7 mouse cellular contexts compared by ENCODE assay signal in the genomic region with DNA sequence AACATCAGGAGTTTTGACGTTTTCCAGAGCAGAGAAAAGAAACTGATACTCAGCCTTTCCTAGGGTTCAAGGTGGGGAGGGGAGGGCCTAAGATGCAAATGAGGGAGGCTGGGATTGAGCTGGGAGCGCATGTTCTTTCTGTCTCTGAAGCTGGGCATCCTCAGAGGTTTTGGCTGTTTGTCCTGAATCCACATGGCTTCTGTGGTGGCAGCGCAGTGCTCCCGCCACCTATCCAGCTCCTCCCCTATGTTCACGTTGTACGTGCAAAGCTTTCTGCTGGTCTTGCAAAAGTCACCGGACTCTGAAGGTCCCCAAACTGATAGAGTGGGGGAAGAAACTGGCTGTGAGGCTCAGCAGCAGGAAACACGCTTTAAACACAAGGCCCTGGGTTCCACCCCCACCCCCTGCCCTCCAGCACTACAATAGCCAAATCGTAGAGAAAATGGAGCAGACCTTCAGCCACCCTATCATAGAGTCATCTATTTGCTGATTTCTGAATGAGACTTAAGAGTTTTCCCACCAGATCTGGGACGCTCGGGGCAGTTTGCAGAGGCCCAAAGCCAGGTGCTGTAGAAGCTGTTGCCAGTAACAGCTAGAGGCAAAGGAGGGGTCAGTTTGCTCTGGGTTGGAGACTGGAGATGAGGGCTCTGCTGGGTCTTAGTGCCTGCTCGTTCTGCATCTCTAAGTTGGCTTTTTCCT. TPM values are rescaled to one million over a fixed set of nuclear protein-coding genes. Genes with fewer than 3 reads are reported as not detected.
A peak's percentile ranks its signal among the peaks of the same experiment; 100 is the strongest.
DNase-seq lines count a peak whose midpoint lies in the region; ATAC-seq and TF ChIP-seq lines count a peak whose summit lies in the region.

No protein-coding gene starts in this region.

- under 1% methylated on average over 12 of the region's 12 CpGs for WGBS in forebrain, embryonic 12.5 days
- 3% methylated on average over 12 of the region's 12 CpGs for WGBS in hindbrain, embryonic 11.5 days
- WGBS in small intestine, adult 2 months = 1% methylated on average over 12 of the region's 12 CpGs

- in situ Hi-C loops in ES-E14 (cut with MboI; ENCODE audit: low sequenced_read_pairs in 2 of 2, unreplicated experiment in 2 of 2) = no loop called here

- peak overlapping the region; percentile 60 for H3K9ac ChIP-seq in ES-E14 (ENCODE audit: insufficient read depth, low read depth, low read length, poor library complexity, severe bottlenecking)
- peak overlapping the region; percentile 26; the same call in 1 of the 2 replicates for H3K9ac ChIP-seq in forebrain, embryonic 12.5 days
- H3K9ac ChIP-seq in hindbrain, embryonic 11.5 days (ENCODE audit: low read depth, low read length) = peak overlapping the region; percentile 1; the same call in 1 of the 2 replicates

- no peaks in the 10 kb centered on the region for H3K36me3 ChIP-seq in ES-E14 (ENCODE audit: control insufficient read depth, insufficient read depth, low read length, poor library complexity, severe bottlenecking)
- H3K36me3 ChIP-seq in forebrain, embryonic 12.5 days (replicated peaks) = no peaks in the 10 kb centered on the region
- no peaks in the 10 kb centered on the region for H3K36me3 ChIP-seq in hindbrain, embryonic 11.5 days (ENCODE audit: control insufficient read depth, insufficient read depth, low read length)
- no peaks in the 10 kb centered on the region for H3K36me3 ChIP-seq in small intestine, adult 2 months (ENCODE audit: control insufficient read depth, insufficient read depth, low read length)

- no peak for TF ChIP-seq POLR2A in small intestine, adult 2 months (IDR thresholded peaks at IDR 0.05; ENCODE audit: low read depth, low read length)

- no peaks in the 10 kb centered on the region for H3K9me3 ChIP-seq in ES-E14 (ENCODE audit: control insufficient read depth, insufficient read depth, low read depth, low read length)
- no peaks in the 10 kb centered on the region for H3K9me3 ChIP-seq in forebrain, embryonic 12.5 days
- no peaks in the 10 kb centered on the region for H3K9me3 ChIP-seq in hindbrain, embryonic 11.5 days (ENCODE audit: control insufficient read depth, low read length)

- H3K4me3 ChIP-seq in ES-E14 (ENCODE audit: insufficient read depth in 1 of 2, low read depth in 1 of 2, low read length in 2 of 2, poor library complexity in 1 of 2, severe bottlenecking in 1 of 2) = peak overlapping the region; percentile 18 to 60
- peak overlapping the region; percentile 30 for H3K4me3 ChIP-seq in forebrain, embryonic 12.5 days (replicated peaks)
- peak overlapping the region; percentile 20 for H3K4me3 ChIP-seq in hindbrain, embryonic 11.5 days (ENCODE audit: low read depth, low read length)
- peak overlapping the region; percentile 38 for H3K4me3 ChIP-seq in small intestine, adult 2 months (ENCODE audit: low read depth, low read length)

- no peak for TF ChIP-seq CTCF in small intestine, adult 2 months (IDR thresholded peaks at IDR 0.05; ENCODE audit: extremely low read depth, insufficient read length, insufficient replicate concordance, low read depth, low read length)

- H3K27ac ChIP-seq in ES-E14 (ENCODE audit: insufficient read depth, low read depth, low read length, poor library complexity, severe bottlenecking) = peak overlapping the region; percentile 70
- peak overlapping the region; percentile 51; the same call in 1 of the 2 replicates for H3K27ac ChIP-seq in forebrain, embryonic 12.5 days
- 0 out of 2 replicates have a peak overlapping the region, but pooled peaks have one; percentile 61 for H3K27ac ChIP-seq in hindbrain, embryonic 11.5 days (ENCODE audit: low read depth, low read length)
- H3K27ac ChIP-seq in small intestine, adult 2 months (ENCODE audit: insufficient read depth, low read depth, low read length) = peak overlapping the region; percentile 62

- ATAC-seq in forebrain, embryonic 12.5 days (ENCODE audit: low FRiP score) = peak; percentile 82
- ATAC-seq in hindbrain, embryonic 11.5 days (ENCODE audit: low FRiP score) = peak; percentile 77

- peak overlapping the region; percentile 50 for H3K4me2 ChIP-seq in forebrain, embryonic 12.5 days
- H3K4me2 ChIP-seq in hindbrain, embryonic 11.5 days (replicated peaks; ENCODE audit: low read depth, low read length) = peak overlapping the region; percentile 45

- peak; percentile 43 for DNase-seq in ES-E14 (ENCODE audit: low read depth, low spot score)
- DNase-seq in brain, adult 2 months (ENCODE audit: low read depth, low spot score) = peak; percentile 95
- peak; percentile 74 for DNase-seq in hindbrain, embryonic 11.5 days (ENCODE audit: low spot score)
- DNase-seq in layer of hippocampus, postnatal 25 days (ENCODE audit: extremely low spot score in 1 of 2, low spot score in 1 of 2) = peak; percentile 18 to 24
- DNase-seq in lung, postnatal 25 days (ENCODE audit: low spot score) = peak; percentile 80

- H3K4me1 ChIP-seq in ES-E14 (ENCODE audit: control insufficient read depth in 2 of 2, insufficient read depth in 2 of 2, low read length in 2 of 2, poor library complexity in 1 of 2) = peaks cover 0 to 15% of the 10 kb centered on the region in 2 experiments; a peak in 3 of 4 replicates
- peaks cover 19% of the 10 kb centered on the region for H3K4me1 ChIP-seq in forebrain, embryonic 12.5 days
- no peaks in the 10 kb centered on the region; the same call in 1 of the 2 replicates for H3K4me1 ChIP-seq in hindbrain, embryonic 11.5 days (replicated peaks; ENCODE audit: control insufficient read depth, insufficient read depth, low read length)
- peaks cover 18% of the 10 kb centered on the region for H3K4me1 ChIP-seq in small intestine, adult 2 months (ENCODE audit: control insufficient read depth, insufficient read depth, insufficient read length, low read length)

- H3K27me3 ChIP-seq in forebrain, embryonic 12.5 days = no peaks in the 10 kb centered on the region
- no peaks in the 10 kb centered on the region for H3K27me3 ChIP-seq in hindbrain, embryonic 11.5 days (ENCODE audit: control insufficient read depth, insufficient read depth, low read length)
- H3K27me3 ChIP-seq in small intestine, adult 2 months (ENCODE audit: control insufficient read depth, insufficient read depth, low read length) = no peaks in the 10 kb centered on the region

TF ChIP-seq in ES-E14, 5 proteins besides CTCF, POLR2A, EP300 and RAD21:
- TF ChIP-seq HCFC1 (IDR thresholded peaks at IDR 0.05; ENCODE audit: borderline replicate concordance, insufficient read depth, low read length) = no peak
- TF ChIP-seq MAFK (IDR thresholded peaks at IDR 0.05; ENCODE audit: insufficient read depth, low read depth, low read length) = no peak
- no peak for TF ChIP-seq CHD2 (IDR thresholded peaks at IDR 0.05; ENCODE audit: low read depth, low read length)

RNA-seq across cellular contexts. Expression of a gene that starts 42.0 kb away (rescaled TPM):
- total RNA-seq in ES-E14 (2012; rRNA removed) = 3.2 and 3.5 TPM in 2 replicates
- polyA plus RNA-seq in forebrain, embryonic 12.5 days (2016; fragmentation: Nextera tagmentation; extraction: Ambion mirVana) = 43.4 and 45.3 TPM in 2 replicates
- 46.1 TPM in 2 replicates for polyA plus RNA-seq in hindbrain, embryonic 11.5 days (2014; fragmentation: Nextera tagmentation; extraction: Ambion mirVana)
- 100 to 1,000 TPM; 150 to 152 TPM for total RNA-seq in layer of hippocampus, postnatal 25 days (2021)
- polyA plus RNA-seq in small intestine, adult 2 months (2012; rRNA removed) = 2.0 TPM in 2 replicates

Comparison
In these comparisons a context has a peak if more than half of its experiments do, and no peak if none do; other contexts are left out.
1. Peak in every context shown above with its lines: DNase-seq, ATAC-seq, H3K4me3 ChIP-seq and H3K27ac ChIP-seq.
2. DNase-seq: peak in every context shown above with its lines; median percentile 95 in brain, adult 2 months; 80 in lung, postnatal 25 days; 74 in hindbrain, embryonic 11.5 days; 43 in ES-E14; 21 in layer of hippocampus, postnatal 25 days.
3. H3K9ac ChIP-seq: peak in every context shown above with its lines; median percentile 60 in ES-E14; 26 in forebrain, embryonic 12.5 days; 1 in hindbrain, embryonic 11.5 days.
4. RNA of a gene that starts 42.0 kb away (polyA plus RNA-seq): 46.1 TPM in hindbrain, embryonic 11.5 days and 43.4 to 45.3 TPM in forebrain, embryonic 12.5 days; 2.0 TPM in small intestine, adult 2 months; every median in the first group is over 10 times any median in the second.